Mouse (Mus musculus) Patski (cell line): ENCODE data around the gene Zfp607a. TPM values are rescaled to one million over a fixed set of nuclear protein-coding genes. Genes with fewer than 3 reads are reported as not detected.

Experiments used
- ATAC-seq: fragments of 100-300 bp; one replicate; pipeline ENCODE4 v1.8.0; 2021
- CTCF ChIA-PET: fragments of 350-600 bp; sonication (Branson Sonifier 250); formaldehyde crosslinking; loops from one replicate; lab custom pipeline; 2022; ENCODE audit warnings: inconsistent platforms; lab: Charles Lee
- POLR2A ChIA-PET: fragments of 350-600 bp; sonication (Branson Sonifier 250); formaldehyde crosslinking; loops from one replicate; lab custom pipeline; 2022; ENCODE audit warnings: antibody characterized with exemption, inconsistent platforms; lab: Charles Lee
- DNase-seq: peaks from one replicate; pipeline ENCODE4 v3.0.0-alpha.2; 2011; ENCODE audit warnings: low read depth, low spot score
- H3K27me3 ChIP-seq: fragments of 371-371 bp; one replicate; pipeline ENCODE4 v1.5.1; 2021
- CTCF ChIP-seq: fragments of 100-300 bp; IDR thresholded peaks from one replicate; pipeline ENCODE4 v1.5.1; 2021
- in situ Hi-C: fragments of 300-500 bp; cut with MboI; formaldehyde crosslinking; loops from 3 replicates; pipeline ENCODE4 v1.11.1; 2018; ENCODE audit warnings: low pct_unique_long_range_greater_than_20kb, mixed read lengths
- polyA plus RNA-seq: library from polyadenylated mRNA; unstranded; gene quantifications from one replicate; pipeline ENCODE4 v1.2.3, GENCODE M21; 2021

Zfp607a gene
- polyA plus RNA-seq, result 2.7 TPM

DNA sequence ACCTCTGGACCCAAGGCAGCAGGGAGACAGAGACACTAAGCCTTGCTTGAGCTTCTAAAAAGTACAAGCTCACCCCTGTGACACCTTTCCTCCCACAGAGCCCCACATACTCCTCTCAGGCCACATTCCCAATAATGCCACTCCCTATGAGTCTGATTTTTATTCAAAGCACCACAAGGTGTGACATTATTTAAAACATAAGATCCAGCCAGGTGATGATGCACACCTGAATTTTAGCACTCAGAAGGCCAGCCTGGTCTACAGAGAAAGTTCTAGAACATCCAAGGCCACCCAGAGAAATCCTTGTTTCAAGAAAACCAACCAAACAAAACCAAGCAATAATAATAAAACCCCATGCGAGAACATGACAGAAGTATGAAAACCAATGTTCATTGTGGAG is at the start of gene Zfp607a:
Gene Zfp607a (plus strand): TSS at position 301 of the 400 bp plus-strand sequence.
- ChIA-PET CTCF (no interaction called here), POLR2A (no interaction called here)

DNA sequence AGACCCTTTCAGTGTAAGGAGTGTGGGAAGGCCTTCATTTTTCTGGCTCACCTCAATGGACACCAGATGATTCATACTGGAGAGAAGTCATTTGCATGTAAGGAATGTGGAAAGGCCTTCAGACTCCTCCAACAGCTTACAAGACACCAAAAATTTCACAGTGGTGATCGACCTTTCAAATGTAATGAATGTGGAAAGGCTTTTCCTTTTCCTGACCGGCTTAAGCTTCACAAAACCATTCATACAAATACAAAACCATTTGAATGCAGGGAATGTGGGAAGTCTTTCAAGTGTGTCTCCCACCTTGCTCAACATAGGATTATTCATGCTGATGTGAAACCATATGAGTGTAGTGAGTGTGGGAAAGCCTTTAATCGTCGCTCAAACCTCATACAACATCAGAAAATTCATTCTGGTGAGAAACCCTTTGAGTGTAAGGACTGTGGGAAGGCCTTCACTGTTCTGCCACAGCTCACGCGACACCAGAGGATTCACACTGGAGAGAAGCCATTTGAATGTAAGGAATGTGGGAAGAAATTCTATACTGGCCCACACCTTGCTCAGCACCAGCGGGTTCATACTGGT is 38.7 kb upstream of the Zfp607a start:
- ATAC-seq, result peak; percentile 90
- in situ Hi-C loops, result no loop called here
- no peak for TF ChIP-seq CTCF
- no peaks in the 10 kb centered on the region for H3K27me3 ChIP-seq
- peak; percentile 64 for DNase-seq
- POLR2A ChIA-PET, result interaction anchor here (1.1 kb wide), 1 partner anchor 14 kb away, joined by 3 read pairs; no protein-coding TSS in a partner anchor
- CTCF ChIA-PET, result interaction anchor here (1.0 to 1.1 kb wide), 2 partner anchors 21 to 41 kb away, joined by 3 read pairs; no protein-coding TSS in a partner anchor

More for the DNA sequence above, at the start of gene Zfp607a:
- no peak for TF ChIP-seq CTCF
- H3K27me3 ChIP-seq, result no peaks in the 10 kb centered on the region
- in situ Hi-C loops, result no loop called here
- ATAC-seq (no peak), DNase-seq (no peak)

GRCm38 (mm10) chr7:27822611-27823010 is 34.7 kb upstream of the Zfp607a start:
- in situ Hi-C loops, result no loop called here
- no peak for TF ChIP-seq CTCF
- POLR2A ChIA-PET, result no interaction called here
- ATAC-seq (no peak), DNase-seq (no peak)
- H3K27me3 ChIP-seq, result no peaks in the 10 kb centered on the region
- CTCF ChIA-PET, result no interaction called here

GRCm38 (mm10) chr7:27834131-27834530 is 23.2 kb upstream of the Zfp607a start:
- no peaks in the 10 kb centered on the region for H3K27me3 ChIP-seq
- no peak for DNase-seq
- CTCF ChIA-PET, result no interaction called here
- no peak for TF ChIP-seq CTCF
- POLR2A ChIA-PET, result no interaction called here
- in situ Hi-C loops, result no loop called here
- no peak for ATAC-seq

DNA sequence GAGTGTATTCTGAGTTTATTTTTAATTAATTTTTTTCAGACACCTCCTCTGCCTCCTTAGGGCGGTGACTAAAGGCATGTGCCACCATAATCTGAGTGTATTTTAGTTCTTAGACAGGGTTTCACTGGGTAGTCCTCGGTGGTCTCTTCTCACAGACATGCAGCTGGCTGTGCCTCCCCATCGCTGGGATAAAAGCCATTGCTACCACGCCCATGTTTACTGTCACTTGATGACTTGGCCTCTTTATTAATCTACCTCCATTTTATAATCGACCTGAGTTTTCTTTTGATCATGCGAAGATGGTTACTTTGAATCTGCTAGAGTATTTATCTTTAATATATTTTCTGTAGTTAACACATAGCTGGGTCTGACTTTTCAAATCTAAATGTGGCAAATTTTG is 19.4 kb upstream of the Zfp607a start:
- no peak for TF ChIP-seq CTCF
- ATAC-seq (no peak), DNase-seq (no peak)

GRCm38 (mm10) chr7:27838323-27839249 is 18.7 kb upstream of the Zfp607a start, which contains the start of gene Zfp59:
TSS of gene Zfp59 (plus strand) at chr7:27838607.
- no peak for TF ChIP-seq CTCF
- DNase-seq (peak; percentile 39), ATAC-seq (peak; percentile 82)
- ChIA-PET CTCF (no interaction called here), POLR2A (no interaction called here)
- no peaks in the 10 kb centered on the region for H3K27me3 ChIP-seq
- in situ Hi-C loops, result loop anchor here (5.0 kb wide), 1 partner anchor 94 kb away; no protein-coding TSS in a partner anchor

More for the DNA sequence above, 19.4 kb upstream of the Zfp607a start:
- H3K27me3 ChIP-seq, result no peaks in the 10 kb centered on the region
- POLR2A ChIA-PET, result no interaction called here
- CTCF ChIA-PET, result no interaction called here
- in situ Hi-C loops, result loop anchor here (5.0 kb wide), 1 partner anchor 94 kb away; no protein-coding TSS in a partner anchor

- CTCF ChIA-PET, result interaction anchor here (1.5 kb wide), 1 partner anchor 20 kb away, joined by 4 read pairs; no protein-coding TSS in a partner anchor
Measured at GRCm38 (mm10) chr7:27839596-27839995, 17.7 kb upstream of the Zfp607a start.

GRCm38 (mm10) chr7:27840104-27840503 is 17.2 kb upstream of the Zfp607a start:
- in situ Hi-C loops, result no loop called here
- DNase-seq (no peak), ATAC-seq (no peak)
- ChIA-PET POLR2A (no interaction called here), CTCF (interaction anchor here (1.5 kb wide), 1 partner anchor 20 kb away, joined by 4 read pairs; no protein-coding TSS in a partner anchor)
- H3K27me3 ChIP-seq, result no peaks in the 10 kb centered on the region
- TF ChIP-seq CTCF, result no peak

More at GRCm38 (mm10) chr7:27839596-27839995, 17.7 kb upstream of the Zfp607a start:
- H3K27me3 ChIP-seq, result no peaks in the 10 kb centered on the region
- DNase-seq (no peak), ATAC-seq (no peak)
- TF ChIP-seq CTCF, result no peak
- POLR2A ChIA-PET, result no interaction called here
- in situ Hi-C loops, result loop anchor here (5.0 kb wide), 1 partner anchor 93 kb away; no protein-coding TSS in a partner anchor

DNA sequence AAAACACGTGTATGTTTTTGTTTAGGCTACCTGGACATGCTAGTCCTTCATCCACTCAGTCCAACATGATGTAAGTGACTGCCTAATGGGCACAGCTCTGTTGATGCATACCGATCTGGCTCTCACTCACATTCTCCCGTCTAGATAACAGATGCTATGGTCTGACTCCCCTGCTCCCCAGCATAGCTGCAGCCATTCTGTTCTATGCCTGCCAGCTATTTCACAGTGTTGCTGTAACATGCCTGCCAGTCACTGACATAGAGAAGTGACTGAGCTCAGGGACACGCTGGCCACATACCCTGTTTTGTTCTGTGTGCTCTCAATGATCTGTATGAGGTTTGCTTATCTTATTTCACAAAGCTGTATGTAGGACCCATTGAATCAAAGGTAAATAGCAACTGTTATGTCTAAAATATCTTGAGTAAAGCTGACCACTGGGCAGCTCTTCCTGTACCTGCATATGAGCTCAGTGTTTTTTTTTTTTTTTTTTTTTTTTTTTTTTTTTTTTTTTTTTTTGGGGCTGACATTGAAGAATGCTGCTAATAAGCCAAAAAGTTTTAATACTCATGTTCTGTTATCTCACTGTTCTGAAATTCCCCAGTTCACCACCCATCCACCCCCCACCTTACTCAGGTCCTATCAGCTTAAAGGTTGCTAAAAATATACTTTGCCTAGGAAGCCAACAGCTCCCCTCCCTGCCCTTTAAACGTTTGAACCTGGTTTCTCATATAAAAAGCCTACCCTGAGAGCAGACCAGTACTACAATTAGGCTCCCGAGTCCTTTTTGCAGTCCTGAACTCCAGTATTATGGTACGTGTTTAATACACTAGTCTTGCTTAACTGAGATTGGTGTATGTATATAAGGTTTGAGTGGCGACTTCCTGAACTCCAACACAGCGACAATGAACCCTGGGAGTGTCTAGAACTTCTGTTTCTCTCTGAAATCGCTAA is 2.2 kb downstream of the Zfp607a start:
- ChIA-PET POLR2A (no interaction called here), CTCF (interaction anchor here (1.1 to 2.5 kb wide), 4 partner anchors 12 to 41 kb away, joined by 3 to 8 read pairs (median 4); no protein-coding TSS in a partner anchor)
- DNase-seq, result no peak
- peak; percentile 24 for ATAC-seq
- no peaks in the 10 kb centered on the region for H3K27me3 ChIP-seq
- TF ChIP-seq CTCF, result no peak
- in situ Hi-C loops, result loop anchor here (5.0 kb wide), 1 partner anchor 118 kb away; the partner anchor contains the start of gene Zfp780b
